Mouse (Mus musculus) embryonic fibroblast, embryonic 13.5 days (primary cell): Measurements from ENCODE around the gene Frmd8.
A peak's percentile ranks its signal among the peaks of the same experiment; 100 is the strongest.

ENCODE experiments used
- CTCF ChIP-seq: IDR thresholded peaks from 2 replicates; pipeline ENCODE4 v1.5.1; 2011; ENCODE audit warnings: mild to moderate bottlenecking, control low read depth, low read length, moderate library complexity, borderline replicate concordance; ENCODE audit not compliant: insufficient read depth
- POLR2A ChIP-seq: IDR thresholded peaks from 2 replicates; pipeline ENCODE4 v1.6.1; 2011; ENCODE audit warnings: low read depth, mild to moderate bottlenecking, control low read depth, low read length, moderate library complexity

DNA sequence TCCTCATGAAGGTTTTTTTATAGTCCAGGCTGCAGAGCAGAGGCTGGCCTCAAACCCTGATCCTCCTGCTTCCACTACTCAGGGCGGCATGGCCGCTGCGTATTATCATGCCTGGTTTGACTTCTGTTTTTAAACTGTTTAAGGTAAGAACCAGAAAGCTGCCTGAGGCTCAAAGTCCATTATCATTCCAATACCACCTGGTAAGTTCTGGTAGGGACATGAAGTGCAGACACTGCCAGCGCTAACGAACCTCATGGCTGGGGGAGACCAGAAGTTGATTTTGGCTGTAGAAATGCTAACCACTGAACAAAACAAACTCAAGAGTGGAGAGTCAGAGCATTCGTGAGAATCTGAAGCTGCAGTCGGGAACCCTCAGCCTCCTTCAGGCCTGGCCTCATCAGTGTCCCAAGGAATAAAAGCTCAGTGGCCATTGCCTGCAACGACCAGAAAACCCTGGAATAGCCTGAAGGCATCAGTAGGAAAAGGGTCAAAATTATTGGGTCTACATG is 39.1 kb downstream of the Frmd8 start:
- TF ChIP-seq POLR2A (peak; percentile 47), CTCF (no peak)
